Mouse (Mus musculus): Measurements from ENCODE around the gene Mstn.

Gene Mstn

GRCm38 (mm10) chr1:53110561-53110960, 49.1 kb downstream of the Mstn start:
- no peak for DNase-seq

All from cerebellum, postnatal 10 days (tissue).